Mouse (Mus musculus) liver, embryonic 14.5 days (tissue): ENCODE results near the gene Lrrc40. TPM values are rescaled to one million over a fixed set of nuclear protein-coding genes. Genes with fewer than 3 reads are reported as not detected.

Experiments used
- ATAC-seq: fragments of 200-750 bp; cut with Nextera tagmentation; 2 replicates; pipeline ENCODE4 v1.8.0; 2017; ENCODE audit warnings: moderate number of reproducible peaks, mild to moderate bottlenecking, moderate library complexity; ENCODE audit not compliant: insufficient read depth
- DNase-seq, 3 experiments: peaks; one replicate each; pipeline ENCODE4 v3.0.0-alpha.2; 2012 to 2013; ENCODE audit warnings: low read depth in 3 of 3, low spot score in 3 of 3
- H3K27ac ChIP-seq: fragments of 300-500 bp; sonication (generic); 2 replicates; pipeline ENCODE4 v1.5.1; 2014; ENCODE audit warnings: moderate library complexity, mild to moderate bottlenecking, control low read depth, inconsistent platforms
- H3K27me3 ChIP-seq: fragments of 300-500 bp; sonication (generic); 2 replicates; pipeline ENCODE4 v1.6.1; 2014; ENCODE audit warnings: mild to moderate bottlenecking, low read length, moderate library complexity; ENCODE audit not compliant: control insufficient read depth, insufficient read depth
- H3K36me3 ChIP-seq: fragments of 300-500 bp; sonication (generic); replicated peaks from 2 replicates; pipeline ENCODE4 v1.6.1; 2014; ENCODE audit warnings: low read depth; ENCODE audit not compliant: control insufficient read depth, insufficient read depth
- H3K4me1 ChIP-seq, 2 experiments: fragments of 200-500 bp in 1 of 2; fragments of 300-500 bp in 1 of 2; sonication (generic) in 1 of 2; replicated peaks; 2 replicates each; pipeline ENCODE4 v1.6.1; 2012 to 2014; ENCODE audit warnings: antibody characterized with exemption in 1 of 2, inconsistent platforms in 1 of 2, low read length in 1 of 2; ENCODE audit not compliant: control insufficient read depth in 2 of 2, insufficient read depth in 2 of 2
- H3K4me2 ChIP-seq: fragments of 300-500 bp; sonication (generic); 2 replicates; pipeline ENCODE4 v1.6.1; 2014; ENCODE audit warnings: low read depth, mild to moderate bottlenecking, control low read depth, moderate library complexity
- H3K4me3 ChIP-seq, 2 experiments: fragments of 200-500 bp in 1 of 2; fragments of 300-500 bp in 1 of 2; sonication (generic) in 1 of 2; 2 replicates each; pipeline ENCODE4 v1.5.1; 2012 to 2014; ENCODE audit warnings: low read depth in 2 of 2, low read length in 2 of 2, mild to moderate bottlenecking in 2 of 2, control low read depth in 1 of 2, inconsistent platforms in 1 of 2, moderate library complexity in 1 of 2; ENCODE audit not compliant: insufficient read depth in 1 of 2
- H3K9ac ChIP-seq: fragments of 300-500 bp; sonication (generic); replicated peaks from 2 replicates; pipeline ENCODE4 v1.6.1; 2014; ENCODE audit warnings: mild to moderate bottlenecking, control low read depth, moderate library complexity
- H3K9me3 ChIP-seq: fragments of 300-500 bp; sonication (generic); 2 replicates; pipeline ENCODE4 v1.6.1; 2016; ENCODE audit warnings: low read length, mixed read lengths; ENCODE audit not compliant: control insufficient read depth
- CTCF ChIP-seq: IDR thresholded peaks from 2 replicates; pipeline ENCODE4 v1.5.1; 2016; ENCODE audit warnings: antibody characterized with exemption, low read depth, control low read depth
- EP300 ChIP-seq: IDR thresholded peaks from 2 replicates; pipeline ENCODE4 v1.6.1; 2016; ENCODE audit warnings: antibody characterized with exemption, low read depth
- WGBS: fragments of 180-500 bp; shearing (Covaris S2); extraction: QIAGEN DNeasy Blood & Tissue Kit; methylation state at CpG from one replicate; pipeline ENCODE4 v1.1.7; 2014; ENCODE audit not compliant: insufficient replicate concordance; 5-methylcytosine and 5-hydroxymethylcytosine counted together
- polyA plus RNA-seq, 2 experiments: library from polyadenylated mRNA; depleted of rRNA in 1 of 2; stranded (reverse) in 1 of 2; unstranded in 1 of 2; fragments of >200 nt; fragmentation: Nextera tagmentation in 1 of 2; extraction: Ambion mirVana in 1 of 2; gene quantifications; 2 replicates each; pipeline versions ENCODE4 v1.2.1 to v1.2.3; 2012 to 2014

Lrrc40 gene
- polyA plus RNA-seq, 2 experiments, result 10.0 to 22.5 TPM

DNA sequence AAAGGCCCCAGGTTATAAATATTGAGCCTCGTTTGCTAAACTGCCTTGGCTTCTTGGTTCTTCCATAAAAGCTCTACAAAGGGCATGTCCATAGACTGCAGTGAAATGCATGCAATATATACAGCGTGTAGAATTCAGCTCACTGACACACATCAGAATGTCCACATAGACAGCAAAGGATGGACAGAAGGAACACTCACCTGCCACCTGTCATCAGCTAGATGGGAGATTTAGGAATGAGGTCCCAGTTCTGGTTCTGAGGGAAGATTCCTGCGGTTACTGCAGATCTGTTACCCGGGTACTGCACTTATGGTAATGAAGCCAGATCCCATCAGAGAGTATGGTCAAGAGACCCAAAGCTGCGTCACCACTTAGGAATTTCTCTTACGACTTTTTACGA is 31.5 kb downstream of the Lrrc40 start:
- Histone ChIP-seq H3K27ac (no peak overlapping the region), H3K27me3 (no peaks in the 10 kb centered on the region), H3K36me3 (no peaks in the 10 kb centered on the region; the same call in none of the 2 replicates), H3K9me3 (no peaks in the 10 kb centered on the region), H3K9ac (no peak overlapping the region), H3K4me2 (no peak overlapping the region), H3K4me1 (no peaks in the 10 kb centered on the region; a peak in 1 of 4 replicates), H3K4me3 (no peak overlapping the region)
- ATAC-seq (no peak), DNase-seq (no peak)
- 73% methylated on average over 7 of the region's 7 CpGs for WGBS
- TF ChIP-seq EP300, result no peak
- no peak for TF ChIP-seq CTCF

GRCm38 (mm10) chr3:158068613-158069263 is 32.3 kb downstream of the Lrrc40 start:
- H3K4me2 ChIP-seq, result no peak overlapping the region
- TF ChIP-seq CTCF (no peak), EP300 (no peak)
- DNase-seq (peak in 2 of 3 experiments; percentile 6 to 7), ATAC-seq (peak; percentile 23; the same call in 1 of the 2 replicates)
- no peaks in the 10 kb centered on the region; the same call in none of the 2 replicates for H3K36me3 ChIP-seq
- H3K9me3 ChIP-seq, result no peaks in the 10 kb centered on the region
- H3K9ac ChIP-seq, result no peak overlapping the region
- no peaks in the 10 kb centered on the region; a peak in 1 of 4 replicates for H3K4me1 ChIP-seq
- 69% methylated on average over 9 of the region's 9 CpGs for WGBS
- no peak overlapping the region for H3K4me3 ChIP-seq
- H3K27me3 ChIP-seq, result no peaks in the 10 kb centered on the region
- H3K27ac ChIP-seq, result no peak overlapping the region

GRCm38 (mm10) chr3:158075004-158075403 is 38.5 kb downstream of the Lrrc40 start:
- H3K4me2 ChIP-seq, result no peak overlapping the region
- no peak overlapping the region for H3K4me3 ChIP-seq
- H3K27ac ChIP-seq, result no peak overlapping the region
- WGBS, result 66% methylated on average over 2 of the region's 2 CpGs
- H3K36me3 ChIP-seq, result no peaks in the 10 kb centered on the region
- no peak overlapping the region for H3K9ac ChIP-seq
- ATAC-seq (no peak), DNase-seq (no peak)
- H3K27me3 ChIP-seq, result no peaks in the 10 kb centered on the region
- no peak for TF ChIP-seq EP300
- H3K4me1 ChIP-seq, result no peaks in the 10 kb centered on the region
- no peaks in the 10 kb centered on the region for H3K9me3 ChIP-seq

GRCm38 (mm10) chr3:158076685-158077379 is 40.4 kb downstream of the Lrrc40 start:
- Histone ChIP-seq H3K4me3 (no peak overlapping the region), H3K27ac (no peak overlapping the region), H3K36me3 (no peaks in the 10 kb centered on the region), H3K9me3 (no peaks in the 10 kb centered on the region), H3K9ac (no peak overlapping the region), H3K4me2 (no peak overlapping the region), H3K4me1 (no peaks in the 10 kb centered on the region), H3K27me3 (no peaks in the 10 kb centered on the region)
- DNase-seq (peak in 2 of 3 experiments; percentile 6 to 23), ATAC-seq (no peak)
- TF ChIP-seq CTCF (peak; percentile 56; the same call in 1 of the 2 replicates), EP300 (no peak)
- 24% methylated on average over 4 of the region's 4 CpGs for WGBS

GRCm38 (mm10) chr3:158077380-158077772 is 40.9 kb downstream of the Lrrc40 start:
- H3K9ac ChIP-seq, result no peak overlapping the region
- H3K4me2 ChIP-seq, result no peak overlapping the region
- TF ChIP-seq EP300 (no peak), CTCF (no peak)
- H3K36me3 ChIP-seq, result no peaks in the 10 kb centered on the region
- H3K27me3 ChIP-seq, result no peaks in the 10 kb centered on the region
- WGBS, result 13% methylated on average over 1 of the region's 1 CpGs
- no peaks in the 10 kb centered on the region for H3K4me1 ChIP-seq
- no peak overlapping the region for H3K4me3 ChIP-seq
- DNase-seq, result no peak
- H3K27ac ChIP-seq, result no peak overlapping the region
- no peak for ATAC-seq
- H3K9me3 ChIP-seq, result no peaks in the 10 kb centered on the region
